Mouse (Mus musculus): Measurements from ENCODE around the gene Eef2kmt. TPM values are rescaled to one million over a fixed set of nuclear protein-coding genes. Genes with fewer than 3 reads are reported as not detected.

The Eef2kmt gene
- total RNA-seq, 2 experiments from 2014 or later: 9.2 to 9.3 TPM

Small RNAs within 50 kb of the gene (microRNA-seq; reads per million reads assigned to microRNA genes)
- gene Gm23689 (0 reads per million in 2 experiments), gene Gm26095 (0 reads per million in 2 experiments), gene Mir6364 (0 reads per million in 2 experiments)

Other genes starting within 250 kb of the Eef2kmt start
- gene Smim22, start 248.7 kb downstream of the Eef2kmt start, total RNA-seq (2021): not detected
- gene Rogdi, start 242.4 kb downstream of the Eef2kmt start, total RNA-seq (2021): 10 to 100 TPM; 22.8 to 24.8 TPM
- gene Glyr1, start 206.1 kb downstream of the Eef2kmt start, total RNA-seq (2021): 10 to 100 TPM; 50.9 to 51.0 TPM
- 10 to 100 TPM; 32.9 to 34.6 TPM for gene Ubn1, start 205.9 kb downstream of the Eef2kmt start, total RNA-seq (2021)
- gene Ppl, start 123.6 kb downstream of the Eef2kmt start, total RNA-seq (2021): 1 to 10 TPM; 3.3 to 3.9 TPM
- gene Sec14l5, start 108.9 kb downstream of the Eef2kmt start, total RNA-seq (2021): under 1 TPM; 0.36 to 0.41 TPM
- 10 to 100 TPM in 1 of 2 experiments, 1 to 10 TPM in 1; 8.8 to 10.4 TPM for gene Nagpa, start 52.0 kb downstream of the Eef2kmt start, total RNA-seq (2021)
- gene AU021092, start 33.7 kb downstream of the Eef2kmt start, total RNA-seq (2021): 10 to 100 TPM; 29.1 to 31.6 TPM
- gene Alg1, start 22.4 kb downstream of the Eef2kmt start, total RNA-seq (2021): 10 to 100 TPM; 14.8 to 15.3 TPM